Mouse (Mus musculus) monocyte, adult 2 months (primary cell): ENCODE results near the gene Pofut2.
A peak's percentile ranks its signal among the peaks of the same experiment; 100 is the strongest.

Experiments
- DNase-seq, 2 experiments: peaks; one replicate each; pipeline ENCODE4 v3.0.0; 2022; ENCODE audit warnings: low spot score in 2 of 2, low read depth in 1 of 2

Pofut2 gene

GRCm38 (mm10) chr10:77229609-77230595 lies 29.1 kb upstream of the Pofut2 start:
- DNase-seq = no peak

DNA sequence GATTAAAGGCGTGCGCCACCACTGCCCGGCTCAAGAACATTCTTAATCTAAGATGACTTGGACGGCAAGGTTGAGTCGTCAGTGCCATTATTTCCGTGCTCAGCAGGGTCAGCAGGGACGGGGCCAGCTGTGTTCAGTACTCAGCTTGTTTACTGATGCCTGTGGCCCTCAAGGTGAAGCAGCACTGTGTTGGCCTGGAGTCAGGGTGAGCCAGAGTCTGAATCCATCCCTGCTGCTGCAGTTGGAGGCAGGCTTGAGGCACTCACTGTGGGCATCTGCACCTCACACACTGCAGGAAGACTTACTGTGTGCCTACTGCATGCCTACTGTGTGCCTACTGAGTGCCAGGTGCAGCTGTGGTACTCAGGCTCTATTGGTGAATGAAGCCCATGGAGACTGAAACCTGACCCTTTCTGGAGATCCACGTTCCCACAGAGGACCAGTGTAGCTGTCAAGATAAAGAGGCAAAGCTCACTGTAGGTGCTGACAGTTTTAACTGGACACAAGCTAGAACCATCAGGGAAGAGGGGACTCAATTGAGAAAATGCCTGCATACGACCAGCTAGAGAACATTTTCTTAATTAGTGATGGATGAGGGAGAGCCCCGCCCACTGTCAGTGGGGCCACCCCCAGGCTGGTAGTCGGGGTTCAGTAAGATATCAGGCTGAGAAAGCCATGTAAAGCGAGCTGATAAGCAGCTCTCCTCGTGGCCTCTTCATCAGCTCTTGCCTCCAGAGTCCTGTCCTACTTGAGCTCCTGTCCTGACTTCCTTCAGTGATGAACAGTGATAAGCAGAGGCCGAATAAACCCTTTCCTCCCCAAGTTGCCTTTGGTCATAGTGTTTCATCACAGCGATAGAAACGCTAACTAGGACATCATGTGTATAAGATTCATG lies 26.9 kb upstream of the Pofut2 start:
- no peak for DNase-seq

DNA sequence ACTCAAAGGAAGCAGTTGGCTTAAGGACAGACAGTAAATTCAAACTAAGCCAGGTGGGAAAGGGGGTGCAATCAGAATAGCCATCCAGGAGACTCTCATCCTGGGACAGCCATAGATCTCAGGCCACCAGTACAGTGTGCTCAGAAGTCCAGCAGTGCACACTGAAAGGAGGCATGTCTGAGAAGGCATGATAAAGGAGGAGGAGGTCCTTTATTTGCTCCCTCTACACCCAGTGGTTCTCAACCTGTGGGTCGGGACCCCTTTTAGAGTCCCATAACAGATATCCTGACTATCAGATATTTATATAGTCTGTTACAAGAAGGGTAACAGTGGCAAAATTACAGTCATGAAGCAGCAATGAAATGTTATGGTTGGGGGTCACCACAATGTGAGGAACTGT lies 25.8 kb upstream of the Pofut2 start:
- DNase-seq = no peak

- no peak for DNase-seq
These were observed 23.9 kb upstream of the Pofut2 start for GRCm38 (mm10) chr10:77234991-77235616.

DNA sequence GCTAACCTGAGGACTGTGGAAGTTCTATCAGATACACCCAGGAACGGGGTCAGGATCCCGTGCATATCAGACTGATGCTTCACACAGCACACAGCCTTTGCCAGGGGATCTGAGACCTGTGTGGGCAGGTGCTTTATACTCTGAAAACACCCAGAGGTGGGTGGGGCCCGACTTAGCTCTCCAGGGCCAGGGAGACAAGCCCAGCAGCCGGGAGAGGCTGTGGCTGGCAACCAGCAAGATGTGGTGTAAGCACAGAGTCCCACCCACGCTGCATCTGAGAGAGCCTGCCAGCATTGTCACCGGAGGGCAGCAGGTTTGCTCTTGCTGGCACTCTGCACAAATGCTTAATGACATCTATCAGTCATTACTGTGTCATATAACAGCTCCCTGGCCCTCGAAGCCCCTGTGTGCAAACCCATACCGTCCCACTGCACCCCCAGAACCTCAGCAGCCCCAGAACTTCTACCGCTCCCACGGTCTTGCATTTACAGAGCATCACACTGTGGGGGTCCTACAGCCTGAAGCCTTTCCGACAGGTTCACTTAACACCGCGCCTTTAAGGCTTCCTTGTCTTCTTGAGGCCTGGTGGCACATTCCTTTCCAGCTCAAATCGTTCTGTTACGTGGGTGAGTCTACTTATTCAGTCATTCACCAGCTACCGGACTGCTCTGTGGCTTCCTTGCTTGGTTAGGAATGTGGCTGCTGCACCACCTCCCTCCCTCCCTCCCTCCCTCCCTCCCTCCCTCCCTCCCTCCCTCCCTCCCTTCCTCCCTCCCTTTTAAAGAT lies 21.0 kb upstream of the Pofut2 start:
- DNase-seq = no peak

GRCm38 (mm10) chr10:77240764-77241163 lies 18.3 kb upstream of the Pofut2 start:
- no peak for DNase-seq

- DNase-seq = no peak
These were observed 16.6 kb upstream of the Pofut2 start for GRCm38 (mm10) chr10:77242396-77242795.

DNA sequence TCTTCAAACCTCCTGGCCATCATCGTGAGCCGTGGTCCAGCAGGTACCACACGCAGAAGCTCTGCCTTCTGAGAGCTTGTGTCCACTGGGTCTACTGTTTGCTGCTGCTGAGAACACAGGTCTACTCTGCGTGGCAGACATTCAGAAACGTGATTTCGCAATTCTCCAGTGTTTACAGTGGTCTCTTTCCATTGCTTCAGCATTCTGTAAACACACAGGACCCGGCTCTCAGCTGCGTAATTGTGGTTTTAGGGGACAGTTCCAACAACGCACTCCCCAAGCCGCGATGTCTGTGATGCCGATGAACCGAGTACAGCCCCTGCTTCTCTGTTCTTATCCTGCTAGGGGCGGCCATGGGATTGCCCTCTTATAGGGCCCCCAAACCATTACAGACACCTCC lies 16.1 kb upstream of the Pofut2 start:
- no peak for DNase-seq

DNA sequence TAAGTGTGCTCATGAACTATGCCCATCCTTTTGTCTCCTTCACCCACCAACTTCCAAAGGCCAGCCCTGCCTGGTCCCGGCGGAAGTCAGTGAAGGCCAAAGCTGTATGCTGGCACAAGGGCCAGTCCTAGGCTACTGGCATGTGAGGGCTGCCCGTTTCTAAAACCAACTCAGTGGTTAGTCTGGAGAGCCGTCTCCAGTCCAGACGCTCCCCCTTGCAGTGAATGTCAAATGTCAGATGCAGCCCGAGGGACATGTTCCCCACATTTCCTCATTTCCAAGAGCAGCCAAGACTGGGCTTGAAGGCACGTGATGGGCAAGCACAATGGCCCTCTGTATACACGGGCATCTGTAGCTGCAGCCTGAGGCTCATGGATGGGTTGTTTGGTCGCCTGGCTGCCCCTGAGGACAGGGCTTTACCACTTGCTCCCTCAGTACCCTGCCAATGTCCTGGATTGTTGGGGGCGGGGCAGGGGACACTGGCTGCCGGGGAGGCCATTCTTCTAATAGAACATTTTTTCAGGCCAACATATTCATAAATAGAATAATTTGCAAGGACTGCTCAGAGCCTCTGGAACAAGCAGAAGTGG lies 15.4 kb upstream of the Pofut2 start:
- no peak for DNase-seq

DNA sequence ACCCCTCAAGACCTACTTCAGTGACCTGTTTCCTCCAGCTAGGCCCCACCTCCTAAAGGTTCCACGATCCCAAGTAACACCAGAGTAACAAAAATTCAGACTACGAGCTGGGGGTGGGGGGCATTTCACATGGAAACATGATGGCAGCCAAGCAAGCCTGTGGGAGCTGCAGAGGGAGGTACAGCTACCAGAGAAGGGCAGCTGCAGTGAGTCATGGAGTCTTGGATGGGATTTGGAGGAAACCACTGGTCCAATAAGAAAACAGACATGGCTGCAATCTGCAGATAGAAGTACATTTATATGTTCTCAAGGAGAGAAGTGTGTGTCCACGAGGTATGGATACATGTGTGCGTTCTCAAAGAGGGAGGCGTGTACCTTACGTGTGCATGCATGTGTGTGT lies 14.2 kb upstream of the Pofut2 start:
- DNase-seq = no peak

DNA sequence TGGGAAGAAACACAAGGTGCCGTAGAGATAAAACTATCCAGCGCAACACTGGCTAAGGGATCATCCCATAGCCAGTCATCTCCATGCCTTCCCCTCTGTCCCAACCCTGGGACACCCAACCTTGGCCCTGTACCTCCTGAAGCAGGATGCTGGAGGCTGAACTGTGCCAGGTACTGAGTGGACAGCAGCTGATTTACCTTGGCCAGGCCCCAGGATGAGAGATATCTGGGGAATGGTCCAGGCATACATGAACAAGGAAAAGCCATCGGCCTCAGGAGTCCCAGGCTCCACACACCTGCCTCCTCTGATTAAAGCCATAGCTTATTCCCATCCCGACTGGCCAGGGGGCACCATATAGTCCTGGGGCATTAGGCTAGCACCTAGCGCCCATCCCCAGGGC lies 12.0 kb upstream of the Pofut2 start:
- no peak for DNase-seq

- DNase-seq = no peak
These were observed 11.3 kb upstream of the Pofut2 start for GRCm38 (mm10) chr10:77247707-77248106.

DNA sequence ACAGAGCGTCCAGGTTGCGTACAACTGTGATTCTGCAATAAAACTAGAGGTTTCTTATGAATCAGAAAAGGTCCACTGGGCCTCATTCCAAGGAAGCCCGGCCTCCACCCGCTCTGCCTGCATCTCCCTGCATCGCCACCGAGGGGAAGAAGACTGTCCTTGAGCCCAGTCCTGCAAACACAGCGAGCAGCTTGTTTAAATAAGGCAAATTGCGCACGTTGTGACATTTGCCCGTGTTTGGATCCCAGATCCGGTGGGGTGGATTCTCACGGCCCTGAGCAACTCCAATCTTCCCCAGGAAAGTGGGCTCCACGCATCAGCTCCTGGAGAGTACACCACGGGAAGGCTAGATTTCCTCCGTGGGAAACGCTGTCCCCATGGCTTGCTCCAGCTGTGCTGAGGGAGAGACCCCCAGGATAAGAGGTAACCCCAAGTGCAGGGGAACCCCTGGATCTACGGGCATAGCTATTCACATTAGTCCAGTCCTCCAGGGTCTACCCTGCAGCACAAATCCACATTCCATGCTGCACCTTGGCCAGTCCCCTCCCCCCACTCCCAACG lies 7.7 kb upstream of the Pofut2 start:
- DNase-seq = no peak

DNA sequence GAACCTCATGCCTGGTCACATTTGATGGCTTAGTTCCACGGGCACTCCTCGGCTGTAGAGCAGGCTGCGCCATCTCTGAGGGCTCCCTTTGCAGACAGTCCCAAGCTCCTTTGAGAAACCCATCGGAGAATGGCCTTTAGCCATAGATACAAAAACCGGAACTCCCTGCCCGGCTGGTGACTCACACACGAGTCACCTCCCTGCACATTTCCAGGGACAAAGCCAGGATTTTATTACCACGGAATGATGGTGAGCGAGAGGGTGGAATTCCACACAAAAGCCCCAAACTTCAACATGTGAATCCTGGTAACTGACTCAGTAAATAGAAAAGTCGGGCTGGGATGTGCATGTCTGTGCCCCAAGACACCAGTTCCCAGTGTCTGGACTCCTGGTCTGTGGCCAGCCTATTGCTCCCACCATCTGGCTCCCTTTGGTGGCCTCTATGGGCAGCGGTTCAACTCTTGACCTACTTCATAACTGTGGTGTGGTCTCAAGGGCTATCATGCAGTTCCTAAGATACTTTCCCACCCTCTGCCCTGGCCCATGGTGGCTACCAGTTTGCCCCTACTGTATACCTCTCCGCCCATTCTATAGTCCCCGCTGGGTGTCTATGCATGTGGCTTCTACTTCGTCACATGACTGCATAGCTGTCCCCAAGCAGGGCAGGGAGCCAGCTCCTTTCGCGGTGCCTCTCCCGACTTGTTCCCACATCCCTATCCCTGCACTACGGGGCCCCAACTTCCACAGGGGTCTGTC lies 7.1 kb upstream of the Pofut2 start:
- no peak for DNase-seq

DNA sequence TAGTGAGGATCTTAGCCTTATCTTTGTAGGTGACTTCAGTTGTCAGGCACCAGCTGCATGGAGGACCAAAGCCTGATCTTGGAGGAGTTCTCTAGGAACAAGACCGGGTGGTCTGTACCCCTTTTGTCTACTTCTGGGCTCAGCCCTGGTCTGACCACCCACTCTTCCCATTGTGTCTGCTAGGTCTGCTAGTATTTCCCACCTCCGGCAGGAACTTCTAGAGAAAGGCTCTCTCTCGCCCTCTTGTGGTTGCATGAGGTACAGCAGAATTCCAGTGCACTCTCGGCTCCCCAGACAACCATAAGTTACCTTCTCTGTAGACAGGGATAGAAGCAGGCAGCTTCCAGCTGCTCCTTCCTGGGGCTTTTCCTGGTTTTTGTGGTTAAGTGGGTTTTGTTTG lies 6.2 kb upstream of the Pofut2 start:
- peak in 1 of 2 experiments; percentile 44 for DNase-seq

DNA sequence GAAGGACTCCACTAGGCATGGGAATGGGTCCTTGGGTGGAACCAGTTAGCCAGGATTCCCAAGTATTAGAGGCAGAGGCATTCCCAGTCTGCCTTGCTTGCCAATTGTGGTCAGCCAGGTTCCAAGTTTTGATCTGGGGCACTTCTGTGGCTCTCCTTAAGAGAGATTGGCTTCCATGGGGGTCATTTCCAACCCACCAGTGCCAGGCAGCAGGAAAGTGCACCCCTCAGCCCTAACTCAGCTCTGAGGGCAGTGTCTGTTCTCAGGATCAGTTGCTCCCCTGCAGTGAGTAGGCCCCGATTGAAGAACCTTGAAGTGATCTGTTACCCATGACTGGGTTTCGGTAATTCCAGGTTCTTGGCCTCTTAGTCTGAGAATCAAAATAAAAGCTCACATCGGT lies 3.8 kb upstream of the Pofut2 start:
- no peak for DNase-seq

GRCm38 (mm10) chr10:77255676-77256075 lies 3.3 kb upstream of the Pofut2 start:
- DNase-seq = no peak

DNA sequence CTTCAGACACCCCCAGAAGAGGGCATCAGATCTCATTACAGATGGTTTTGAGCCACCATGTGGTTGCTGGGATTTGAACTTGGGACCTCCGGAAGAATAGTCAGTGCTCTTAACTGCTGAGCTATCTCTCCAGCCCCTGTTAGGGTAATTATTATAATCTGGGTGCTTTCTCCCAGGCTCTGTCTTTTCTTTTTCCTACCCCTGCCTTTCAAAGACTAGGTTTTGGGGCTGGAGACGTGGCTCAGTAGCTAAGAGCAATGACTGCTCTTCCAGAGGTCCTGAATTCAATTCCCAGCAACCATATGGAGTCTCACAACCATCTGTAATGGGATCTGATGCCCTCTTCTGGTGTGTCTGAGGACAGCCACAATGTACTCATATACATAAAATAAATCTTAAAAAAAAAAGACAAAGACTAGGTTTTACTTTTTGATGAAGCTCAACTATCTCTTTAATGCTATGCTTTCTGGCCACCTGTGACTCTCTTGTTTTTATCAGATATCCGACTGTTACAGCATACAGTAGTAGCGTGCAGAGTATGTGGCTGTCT lies 902 bp upstream of the Pofut2 start:
- no peak for DNase-seq
